Mouse (Mus musculus) midbrain, embryonic 16.5 days (tissue): ENCODE results near the gene Mcf2l. TPM values are rescaled to one million over a fixed set of nuclear protein-coding genes. Genes with fewer than 3 reads are reported as not detected.
A peak's percentile ranks its signal among the peaks of the same experiment; 100 is the strongest.

Experiments used
- ATAC-seq: fragments of 200-750 bp; cut with Nextera tagmentation; 2 replicates; pipeline ENCODE4 v1.8.0; 2017; ENCODE audit warnings: moderate TSS enrichment
- H3K27ac ChIP-seq: fragments of 300-500 bp; sonication (generic); 2 replicates; pipeline ENCODE4 v1.5.1; 2014; ENCODE audit warnings: mild to moderate bottlenecking, low read length, mixed read lengths
- H3K27me3 ChIP-seq: fragments of 300-500 bp; sonication (generic); 2 replicates; pipeline ENCODE4 v1.6.1; 2014; ENCODE audit warnings: low read depth, low read length, mixed read lengths; ENCODE audit not compliant: control insufficient read depth, insufficient read depth
- H3K36me3 ChIP-seq: fragments of 300-500 bp; sonication (generic); 2 replicates; pipeline ENCODE4 v1.6.1; 2014; ENCODE audit warnings: mild to moderate bottlenecking, low read length, moderate library complexity, mixed read lengths; ENCODE audit not compliant: control insufficient read depth, insufficient read depth
- H3K4me1 ChIP-seq: fragments of 300-500 bp; sonication (generic); 2 replicates; pipeline ENCODE4 v1.6.1; 2014; ENCODE audit warnings: mild to moderate bottlenecking, low read length, mixed read lengths; ENCODE audit not compliant: control insufficient read depth, insufficient read depth
- H3K4me2 ChIP-seq: fragments of 300-500 bp; sonication (generic); 2 replicates; pipeline ENCODE4 v1.6.1; 2014; ENCODE audit warnings: mild to moderate bottlenecking, low read length, mixed read lengths
- H3K4me3 ChIP-seq: fragments of 300-500 bp; sonication (generic); 2 replicates; pipeline ENCODE4 v1.5.1; 2014; ENCODE audit warnings: low read depth, mild to moderate bottlenecking, low read length, moderate library complexity, mixed read lengths
- H3K9ac ChIP-seq: fragments of 300-500 bp; sonication (generic); 2 replicates; pipeline ENCODE4 v1.6.1; 2014; ENCODE audit warnings: low read depth, low read length, mixed read lengths
- H3K9me3 ChIP-seq: fragments of 300-500 bp; sonication (generic); replicated peaks from 2 replicates; pipeline ENCODE4 v1.6.1; 2014; ENCODE audit warnings: mild to moderate bottlenecking, low read length, mixed read lengths; ENCODE audit not compliant: control insufficient read depth, poor library complexity, severe bottlenecking
- WGBS: fragments of 180-500 bp; shearing (Covaris S2); extraction: QIAGEN DNeasy Blood & Tissue Kit; methylation state at CpG from one replicate; pipeline ENCODE4 v1.1.7; 2014; 5-methylcytosine and 5-hydroxymethylcytosine counted together
- polyA plus RNA-seq: library from polyadenylated mRNA; unstranded; fragments of >200 nt; fragmentation: Nextera tagmentation; extraction: Ambion mirVana; gene quantifications from 2 replicates; pipeline ENCODE4 v1.2.1, GENCODE M21; 2015

Mcf2l gene
- polyA plus RNA-seq, 1 experiment from 2014 or later: 190 TPM

GRCm38 (mm10) chr8:12896494-12897373 is 23.1 kb downstream of the Mcf2l start:
- H3K27me3 ChIP-seq: no peaks in the 10 kb centered on the region
- peak; percentile 84 for ATAC-seq
- no peaks in the 10 kb centered on the region for H3K4me1 ChIP-seq
- no peak overlapping the region for H3K4me3 ChIP-seq
- H3K9ac ChIP-seq: no peak overlapping the region
- 48% methylated on average over 13 of the region's 13 CpGs for WGBS
- H3K27ac ChIP-seq: no peak overlapping the region
- H3K36me3 ChIP-seq: no peaks in the 10 kb centered on the region
- no peak overlapping the region for H3K4me2 ChIP-seq
- H3K9me3 ChIP-seq: no peaks in the 10 kb centered on the region

DNA sequence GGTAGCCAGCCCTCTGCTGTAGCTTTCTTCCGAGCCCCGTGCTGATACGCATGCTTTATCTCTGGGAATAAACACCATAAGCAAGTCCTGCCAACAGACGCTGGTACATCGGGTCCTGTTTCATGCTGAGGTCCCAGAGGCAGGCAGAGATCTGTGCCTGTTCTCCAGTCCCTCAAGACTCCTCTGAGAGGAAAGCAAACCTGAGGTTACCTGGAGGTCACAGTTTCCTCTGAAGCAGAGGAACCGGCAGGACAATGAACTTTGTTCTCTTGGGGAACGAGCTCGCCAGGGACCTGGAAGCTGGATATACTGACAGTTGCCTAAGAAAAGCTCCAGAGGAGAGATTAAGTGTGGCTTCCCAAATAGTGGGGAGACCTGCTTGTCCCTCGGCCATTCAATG is 24.2 kb downstream of the Mcf2l start:
- H3K4me1 ChIP-seq: no peaks in the 10 kb centered on the region

GRCm38 (mm10) chr8:12903790-12904415 is 30.3 kb downstream of the Mcf2l start:
- no peak overlapping the region for H3K27ac ChIP-seq
- 80% methylated on average over 13 of the region's 13 CpGs for WGBS
- H3K9ac ChIP-seq: 0 out of 2 replicates have a peak overlapping the region, but pooled peaks have one; percentile 30
- H3K36me3 ChIP-seq: no peaks in the 10 kb centered on the region
- H3K9me3 ChIP-seq: no peaks in the 10 kb centered on the region
- H3K4me2 ChIP-seq: no peak overlapping the region
- no peak for ATAC-seq
- H3K4me1 ChIP-seq: no peaks in the 10 kb centered on the region
- no peaks in the 10 kb centered on the region for H3K27me3 ChIP-seq
- no peak overlapping the region for H3K4me3 ChIP-seq

More for the DNA sequence above, 24.2 kb downstream of the Mcf2l start:
- ATAC-seq: no peak
- H3K36me3 ChIP-seq: no peaks in the 10 kb centered on the region
- no peak overlapping the region for H3K4me3 ChIP-seq
- no peaks in the 10 kb centered on the region for H3K27me3 ChIP-seq
- no peak overlapping the region for H3K4me2 ChIP-seq
- no peak overlapping the region for H3K9ac ChIP-seq
- no peaks in the 10 kb centered on the region for H3K9me3 ChIP-seq
- no peak overlapping the region for H3K27ac ChIP-seq
- 78% methylated on average over 9 of the region's 9 CpGs for WGBS

DNA sequence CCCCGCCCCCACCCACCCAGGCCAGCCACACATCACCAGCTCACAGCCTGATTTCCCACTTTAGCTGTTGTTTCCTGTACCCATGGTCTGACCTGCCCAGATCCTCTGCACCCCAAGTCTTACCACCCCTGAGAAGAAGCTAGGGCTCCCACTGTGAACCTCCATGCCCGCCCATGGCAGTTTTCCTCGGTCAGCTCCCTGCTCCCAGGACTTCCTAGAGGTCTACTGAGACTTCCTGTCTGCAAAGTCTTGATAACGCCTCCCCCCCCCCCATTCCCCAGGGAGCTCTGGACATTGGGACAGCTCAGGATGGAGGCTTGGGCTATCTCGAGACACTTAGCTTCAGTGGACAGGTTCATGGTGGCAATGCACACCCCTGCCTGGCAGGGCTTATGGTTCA is 31.5 kb downstream of the Mcf2l start:
- H3K27me3 ChIP-seq: no peaks in the 10 kb centered on the region
- H3K4me2 ChIP-seq: no peak overlapping the region
- 90% methylated on average over 5 of the region's 5 CpGs for WGBS
- no peak overlapping the region for H3K9ac ChIP-seq
- no peaks in the 10 kb centered on the region for H3K4me1 ChIP-seq
- ATAC-seq: no peak; the same call in 1 of the 2 replicates
- no peak overlapping the region for H3K4me3 ChIP-seq
- H3K9me3 ChIP-seq: no peaks in the 10 kb centered on the region
- H3K36me3 ChIP-seq: no peaks in the 10 kb centered on the region
- no peak overlapping the region for H3K27ac ChIP-seq

GRCm38 (mm10) chr8:12905599-12906321 is 32.2 kb downstream of the Mcf2l start:
- Histone ChIP-seq H3K4me1 (no peaks in the 10 kb centered on the region), H3K9ac (no peak overlapping the region), H3K27me3 (no peaks in the 10 kb centered on the region), H3K4me3 (no peak overlapping the region), H3K36me3 (no peaks in the 10 kb centered on the region), H3K9me3 (no peaks in the 10 kb centered on the region), H3K27ac (no peak overlapping the region), H3K4me2 (no peak overlapping the region)
- ATAC-seq: no peak
- 85% methylated on average over 11 of the region's 11 CpGs for WGBS

GRCm38 (mm10) chr8:12906597-12906996 is 33.0 kb downstream of the Mcf2l start:
- ATAC-seq: no peak
- no peaks in the 10 kb centered on the region for H3K9me3 ChIP-seq
- no peak overlapping the region for H3K9ac ChIP-seq
- H3K4me1 ChIP-seq: no peaks in the 10 kb centered on the region
- H3K27me3 ChIP-seq: no peaks in the 10 kb centered on the region
- 62% methylated on average over 5 of the region's 5 CpGs for WGBS
- H3K27ac ChIP-seq: no peak overlapping the region
- H3K4me3 ChIP-seq: no peak overlapping the region
- H3K4me2 ChIP-seq: no peak overlapping the region
- no peaks in the 10 kb centered on the region for H3K36me3 ChIP-seq

DNA sequence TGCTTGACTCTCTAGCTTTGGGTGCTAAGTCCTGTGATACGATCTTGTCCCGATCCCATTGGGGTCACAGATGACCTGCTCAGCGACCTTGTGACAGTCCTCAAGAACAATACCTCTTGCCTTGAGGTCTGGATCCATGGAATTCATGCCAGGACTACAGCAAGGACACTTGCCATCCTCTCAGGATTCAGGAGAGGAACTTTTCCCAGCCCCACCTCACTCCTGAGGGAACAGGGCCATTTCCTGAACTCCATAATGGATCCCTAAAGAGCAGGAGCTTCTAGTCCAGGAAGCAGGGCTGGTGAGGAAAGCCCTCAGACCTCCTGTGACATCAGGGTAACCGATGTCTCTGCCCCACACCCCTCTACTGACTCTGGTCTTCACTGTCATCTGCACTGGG is 34.1 kb downstream of the Mcf2l start:
- Histone ChIP-seq H3K9ac (no peak overlapping the region), H3K4me1 (no peaks in the 10 kb centered on the region), H3K36me3 (no peaks in the 10 kb centered on the region), H3K4me3 (no peak overlapping the region), H3K27me3 (no peaks in the 10 kb centered on the region), H3K27ac (no peak overlapping the region), H3K4me2 (no peak overlapping the region), H3K9me3 (no peaks in the 10 kb centered on the region)
- 82% methylated on average over 4 of the region's 4 CpGs for WGBS
- no peak for ATAC-seq

DNA sequence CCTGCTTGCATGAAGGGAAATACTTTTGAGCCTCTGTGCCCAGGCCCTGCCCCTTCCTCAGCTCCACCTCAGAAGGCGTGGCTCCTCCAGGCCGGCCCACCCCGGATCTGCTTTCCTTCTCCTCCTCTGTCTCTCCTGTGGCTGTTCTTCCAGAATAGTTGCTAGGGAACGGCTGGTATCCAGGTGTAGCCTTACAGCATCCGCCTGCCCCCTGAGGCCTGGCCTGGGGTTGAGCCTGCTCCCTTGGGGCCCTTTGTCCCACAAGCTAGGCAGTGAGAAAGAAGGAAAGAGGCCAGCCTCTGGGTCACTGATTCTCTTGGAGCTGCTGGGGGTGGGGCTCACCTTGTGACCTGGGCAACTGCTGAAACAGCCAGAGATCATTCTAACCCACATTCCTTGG is 38.4 kb downstream of the Mcf2l start:
- no peak for ATAC-seq
- H3K4me3 ChIP-seq: no peak overlapping the region
- WGBS: 9% methylated on average over 5 of the region's 5 CpGs
- H3K27ac ChIP-seq: no peak overlapping the region
- H3K4me2 ChIP-seq: no peak overlapping the region
- H3K9ac ChIP-seq: no peak overlapping the region
- H3K36me3 ChIP-seq: no peaks in the 10 kb centered on the region
- no peaks in the 10 kb centered on the region for H3K27me3 ChIP-seq
- no peaks in the 10 kb centered on the region for H3K9me3 ChIP-seq
- H3K4me1 ChIP-seq: peaks cover 2% of the 10 kb centered on the region; the same call in 1 of the 2 replicates
